Mouse (Mus musculus) C2C12 (cell line): ENCODE data around the gene Tnfrsf4. TPM values are rescaled to one million over a fixed set of nuclear protein-coding genes. Genes with fewer than 3 reads are reported as not detected.

Experiments
- H3K27me3 ChIP-seq: one replicate; pipeline ENCODE4 v1.6.1; 2011; ENCODE audit not compliant: control insufficient read depth, insufficient read depth, insufficient read length
- H3K36me3 ChIP-seq: one replicate; pipeline ENCODE4 v1.6.1; 2011; ENCODE audit not compliant: control insufficient read depth, insufficient read depth
- H3K4me3 ChIP-seq: one replicate; pipeline ENCODE4 v1.5.1; 2011; ENCODE audit warnings: mild to moderate bottlenecking, control low read depth; ENCODE audit not compliant: poor library complexity, insufficient read depth, severe bottlenecking
- H3K79me2 ChIP-seq: one replicate; pipeline ENCODE4 v1.6.1; 2011; ENCODE audit not compliant: control insufficient read depth, insufficient read depth
- H3K79me3 ChIP-seq: one replicate; pipeline ENCODE4 v1.6.1; 2011; ENCODE audit warnings: low read depth, control low read depth
- H3ac ChIP-seq: one replicate; pipeline ENCODE3; 2011; ENCODE audit warnings: low read depth; ENCODE audit not compliant: control insufficient read depth, insufficient read length
- CEBPB ChIP-seq: IDR thresholded peaks from one replicate; pipeline ENCODE4 v1.6.1; 2011; ENCODE audit warnings: low read depth, mild to moderate bottlenecking, control low read depth, moderate library complexity
- CTCF ChIP-seq: IDR thresholded peaks from one replicate; pipeline ENCODE4 v1.5.1; 2011; ENCODE audit not compliant: control insufficient read depth, insufficient read depth, insufficient read length
- FOSL1 ChIP-seq: IDR thresholded peaks from one replicate; pipeline ENCODE4 v1.8.0; 2011; ENCODE audit warnings: mild to moderate bottlenecking, low read length; ENCODE audit not compliant: poor library complexity, insufficient read depth, severe bottlenecking
- MAX ChIP-seq: IDR thresholded peaks from one replicate; pipeline ENCODE4 v1.6.1; 2011; ENCODE audit warnings: mild to moderate bottlenecking, control low read depth
- MYOD1 ChIP-seq: IDR thresholded peaks from one replicate; pipeline ENCODE4 v1.6.1; 2011; ENCODE audit warnings: low read depth; ENCODE audit not compliant: control insufficient read depth, insufficient read length
- MYOG ChIP-seq: IDR thresholded peaks from one replicate; pipeline ENCODE4 v1.6.1; 2011; ENCODE audit not compliant: control insufficient read depth, insufficient read length; ENCODE audit errors: extremely low read depth
- USF1 ChIP-seq: IDR thresholded peaks from one replicate; pipeline ENCODE4 v1.6.1; 2011; ENCODE audit warnings: low read depth, mild to moderate bottlenecking, control low read depth, moderate library complexity
- polyA plus RNA-seq: library from polyadenylated mRNA; unstranded; fragments of >200 nt; fragmentation: generic; extraction: Trizol; gene quantifications from one replicate; pipeline ENCODE4 v1.2.1, GENCODE M21; 2012; ENCODE audit warnings: missing spikeins

Gene Tnfrsf4
- polyA plus RNA-seq, 1 experiment = 0.54 TPM

GRCm38 (mm10) chr4:156021381-156021780 lies 7.7 kb downstream of the Tnfrsf4 start:
- H3K36me3 ChIP-seq = peaks cover 1% of the 10 kb centered on the region

GRCm38 (mm10) chr4:156021942-156022419 lies 8.3 kb downstream of the Tnfrsf4 start:
- no peak overlapping the region for H3K4me3 ChIP-seq
- no peak for TF ChIP-seq USF1
- TF ChIP-seq MYOG = no peak
- TF ChIP-seq CTCF = no peak
- no peak for TF ChIP-seq FOSL1
- no peak for TF ChIP-seq MYOD1
- TF ChIP-seq MAX = no peak
- TF ChIP-seq CEBPB = no peak
- H3K79me2 ChIP-seq = no peaks in the 10 kb centered on the region
- no peak overlapping the region for H3ac ChIP-seq
- no peaks in the 10 kb centered on the region for H3K27me3 ChIP-seq
- no peaks in the 10 kb centered on the region for H3K79me3 ChIP-seq
- no peaks in the 10 kb centered on the region for H3K36me3 ChIP-seq

More at GRCm38 (mm10) chr4:156021381-156021780, 7.7 kb downstream of the Tnfrsf4 start:
- Histone ChIP-seq H3ac (no peak overlapping the region), H3K27me3 (no peaks in the 10 kb centered on the region), H3K4me3 (no peak overlapping the region), H3K79me2 (no peaks in the 10 kb centered on the region), H3K79me3 (no peaks in the 10 kb centered on the region)
- TF ChIP-seq MYOG = no peak
- TF ChIP-seq USF1 = no peak
- no peak for TF ChIP-seq CTCF
- no peak for TF ChIP-seq MAX
- no peak for TF ChIP-seq FOSL1
- TF ChIP-seq CEBPB = no peak
- no peak for TF ChIP-seq MYOD1

- no peak overlapping the region for H3ac ChIP-seq
- H3K4me3 ChIP-seq = no peak overlapping the region
- no peaks in the 10 kb centered on the region for H3K27me3 ChIP-seq
- H3K79me3 ChIP-seq = no peaks in the 10 kb centered on the region
- no peaks in the 10 kb centered on the region for H3K36me3 ChIP-seq
- no peak for TF ChIP-seq FOSL1
- no peak for TF ChIP-seq CEBPB
- no peak for TF ChIP-seq CTCF
- no peak for TF ChIP-seq MYOG
- no peak for TF ChIP-seq USF1
- TF ChIP-seq MAX = no peak
- no peak for TF ChIP-seq MYOD1
- no peaks in the 10 kb centered on the region for H3K79me2 ChIP-seq
Observed at GRCm38 (mm10) chr4:156023520-156023919, 9.9 kb downstream of the Tnfrsf4 start.

GRCm38 (mm10) chr4:156024184-156024583 lies 10.5 kb downstream of the Tnfrsf4 start:
- Histone ChIP-seq H3K79me2 (no peaks in the 10 kb centered on the region), H3ac (no peak overlapping the region), H3K36me3 (no peaks in the 10 kb centered on the region), H3K79me3 (no peaks in the 10 kb centered on the region), H3K27me3 (no peaks in the 10 kb centered on the region), H3K4me3 (no peak overlapping the region)
- TF ChIP-seq MYOG = no peak
- no peak for TF ChIP-seq MAX
- TF ChIP-seq FOSL1 = no peak
- no peak for TF ChIP-seq CTCF
- no peak for TF ChIP-seq CEBPB
- TF ChIP-seq USF1 = no peak
- TF ChIP-seq MYOD1 = no peak

GRCm38 (mm10) chr4:156026013-156026412 lies 12.4 kb downstream of the Tnfrsf4 start, which contains the start of gene Tnfrsf18:
TSS of gene Tnfrsf18 (plus strand) at chr4:156026164.
- TF ChIP-seq MAX (no peak), CEBPB (no peak), MYOG (no peak), FOSL1 (no peak), MYOD1 (no peak), USF1 (no peak), CTCF (no peak)
- no peaks in the 10 kb centered on the region for H3K36me3 ChIP-seq
- H3K79me3 ChIP-seq = no peaks in the 10 kb centered on the region

GRCm38 (mm10) chr4:156028580-156028979 lies 14.9 kb downstream of the Tnfrsf4 start:
- Histone ChIP-seq H3K4me3 (no peak overlapping the region), H3K79me2 (no peaks in the 10 kb centered on the region), H3ac (no peak overlapping the region), H3K79me3 (no peaks in the 10 kb centered on the region), H3K36me3 (no peaks in the 10 kb centered on the region), H3K27me3 (no peaks in the 10 kb centered on the region)
- TF ChIP-seq CEBPB (no peak), FOSL1 (no peak), USF1 (no peak), MAX (no peak), MYOD1 (no peak), MYOG (no peak), CTCF (no peak)

More at GRCm38 (mm10) chr4:156026013-156026412, 12.4 kb downstream of the Tnfrsf4 start, which contains the start of gene Tnfrsf18:
- no peak within 1 kb of the TSS for H3K4me3 ChIP-seq
- H3K27me3 ChIP-seq = no peaks in the 10 kb centered on the region
- H3ac ChIP-seq = no peak within 1 kb of the TSS
- H3K79me2 ChIP-seq = no peaks in the 10 kb centered on the region
